Mouse (Mus musculus): Measurements from ENCODE around the gene Snapc5. TPM values are rescaled to one million over a fixed set of nuclear protein-coding genes. Genes with fewer than 3 reads are reported as not detected.
"Not testable (repeated sequence)": the region's sequence is repeated elsewhere in the genome, so short reads cannot be mapped to it uniquely, and the experiment has no call there.

Snapc5 gene
- 27.6 and 29.8 TPM in 2 replicates for total RNA-seq (2014; fragmentation: Nextera tagmentation)
- total RNA-seq (2017) = 43.3 and 52.1 TPM in 2 replicates

DNA sequence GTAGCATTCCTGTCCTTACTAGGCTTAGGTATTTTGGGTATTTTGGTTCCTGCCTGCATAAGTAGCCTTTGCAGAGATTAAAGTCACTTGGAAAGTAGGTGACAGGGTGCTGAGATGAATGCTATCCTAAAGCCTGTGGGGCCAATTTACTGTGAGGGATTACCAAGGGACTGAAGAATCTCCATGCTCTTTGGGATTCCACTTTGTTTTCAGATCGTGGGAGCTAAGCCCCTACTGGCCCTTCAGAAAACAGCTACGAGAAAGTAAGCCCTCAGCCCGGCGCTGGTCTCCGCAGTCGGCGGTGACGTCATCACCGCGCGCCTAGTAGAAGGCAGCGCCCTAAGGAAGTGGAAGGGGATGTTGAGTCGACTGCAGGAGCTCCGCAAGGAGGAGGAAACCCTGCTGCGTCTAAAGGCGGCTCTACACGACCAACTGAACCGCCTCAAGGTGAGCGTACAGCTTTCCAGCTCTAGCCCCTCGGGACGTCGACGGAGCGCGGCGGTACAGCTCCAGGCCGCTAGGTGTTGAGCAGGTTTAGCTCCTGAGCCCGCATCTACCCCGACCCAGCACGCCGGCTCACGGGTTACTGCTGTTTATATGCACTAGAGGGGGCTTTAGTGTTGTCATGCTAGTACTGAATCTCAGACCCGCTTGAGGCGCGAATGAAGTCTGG, at the start of gene Snapc5:
TSS of gene Snapc5 (plus strand) at position 301 of the 673 bp plus-strand sequence.
- ATAC-seq (replicated peaks; ENCODE audit: poor library complexity, severe bottlenecking) = peak; percentile 87

DNA sequence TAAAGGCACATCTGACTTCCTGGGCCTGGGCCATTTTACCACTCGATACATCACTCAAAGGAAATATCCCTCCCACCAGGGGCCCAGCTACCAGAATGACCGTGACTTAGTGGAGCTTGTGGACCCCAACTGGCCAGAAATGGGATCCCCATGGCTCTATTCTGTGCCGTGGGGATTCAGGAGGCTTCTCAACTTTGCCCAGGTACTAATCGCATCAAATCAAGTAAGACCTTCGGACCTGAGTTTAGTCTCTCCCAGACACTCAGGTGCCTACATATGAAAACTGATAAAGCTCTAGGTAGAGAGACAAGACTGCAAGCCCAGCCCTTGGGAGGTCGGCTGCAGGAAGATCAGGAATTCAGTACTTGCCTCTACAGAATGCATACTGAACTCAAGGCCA, 47.5 kb upstream of the Snapc5 start:
- no peak for ATAC-seq (replicated peaks; ENCODE audit: poor library complexity, severe bottlenecking)

DNA sequence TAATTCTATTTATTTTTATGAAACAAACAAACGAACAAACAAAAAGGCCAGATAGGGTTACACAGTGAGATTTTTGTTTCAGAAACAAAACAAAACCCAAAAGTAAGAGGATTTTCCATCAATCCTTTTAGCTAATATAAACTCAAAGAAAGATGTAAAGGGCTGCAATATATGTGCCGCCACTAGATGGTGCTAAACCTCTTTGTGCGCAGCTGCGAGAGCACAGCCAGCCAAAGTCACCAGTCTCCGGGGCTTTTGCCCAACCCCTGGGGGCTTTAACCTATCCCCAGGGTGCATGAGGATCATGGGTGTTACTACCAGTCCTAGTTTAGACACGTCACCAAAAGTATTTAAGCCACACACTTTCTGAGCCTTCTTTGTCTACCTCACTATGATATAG, 40.2 kb upstream of the Snapc5 start:
- not testable (repeated sequence) for ATAC-seq (replicated peaks; ENCODE audit: poor library complexity, severe bottlenecking)

DNA sequence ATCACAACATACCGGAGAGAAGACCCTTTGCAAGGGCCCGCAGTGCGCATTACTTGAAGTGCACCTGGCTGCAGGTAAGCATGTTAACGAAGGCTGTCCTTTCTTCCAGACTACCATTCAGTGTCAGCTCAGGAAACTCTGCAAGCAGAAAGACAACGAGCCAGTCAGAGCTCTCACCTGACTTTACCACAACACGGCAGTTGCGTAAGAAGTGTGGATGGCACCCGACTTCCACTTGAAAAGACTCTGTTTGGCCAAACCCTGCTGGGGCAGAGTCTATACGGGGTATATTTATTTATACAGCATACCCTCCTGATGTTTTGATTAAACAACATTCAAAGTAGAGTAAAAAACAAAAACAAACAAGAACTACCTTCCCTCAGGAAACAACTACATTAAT, 39.2 kb upstream of the Snapc5 start:
- ATAC-seq (replicated peaks; ENCODE audit: poor library complexity, severe bottlenecking) = peak; percentile 72

DNA sequence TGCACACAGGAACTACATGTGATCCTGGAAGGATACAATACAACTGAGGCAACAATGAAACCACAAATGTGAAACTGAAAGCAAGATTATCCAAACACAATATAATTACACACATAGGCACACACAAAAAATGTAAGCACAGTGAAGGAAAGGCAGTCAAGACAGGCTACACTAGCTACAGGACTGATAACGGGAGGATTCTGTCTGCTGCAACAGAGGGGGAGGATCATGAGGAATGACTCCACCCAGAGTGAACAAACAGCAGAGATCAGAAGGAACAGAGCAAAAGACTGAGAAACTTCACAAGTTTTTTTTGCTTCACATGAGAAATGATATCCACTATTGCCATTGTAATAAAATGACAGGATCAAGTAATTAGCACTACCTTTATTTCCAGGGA, 22.4 kb upstream of the Snapc5 start:
- no peak for ATAC-seq (replicated peaks; ENCODE audit: poor library complexity, severe bottlenecking)

DNA sequence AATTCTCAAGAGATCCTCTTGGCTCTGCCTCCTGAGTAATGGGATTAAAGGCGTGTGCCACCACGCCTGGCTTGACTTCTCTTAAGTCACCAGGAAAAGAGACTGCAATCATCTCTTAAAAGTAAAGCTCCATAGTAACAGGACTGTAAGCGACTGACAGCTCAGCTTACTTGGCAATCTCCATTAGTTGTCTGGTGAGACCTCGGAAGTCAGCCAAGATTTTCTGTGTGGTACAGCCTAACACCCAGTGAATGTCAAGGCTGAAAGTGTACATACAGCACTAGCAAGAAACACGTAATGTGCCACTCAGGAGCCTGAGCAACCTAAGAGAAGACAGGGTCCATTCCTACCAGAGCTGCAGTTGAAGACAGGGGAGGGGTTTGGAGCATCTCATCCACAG, 18.6 kb upstream of the Snapc5 start:
- ATAC-seq (replicated peaks; ENCODE audit: poor library complexity, severe bottlenecking) = no peak

DNA sequence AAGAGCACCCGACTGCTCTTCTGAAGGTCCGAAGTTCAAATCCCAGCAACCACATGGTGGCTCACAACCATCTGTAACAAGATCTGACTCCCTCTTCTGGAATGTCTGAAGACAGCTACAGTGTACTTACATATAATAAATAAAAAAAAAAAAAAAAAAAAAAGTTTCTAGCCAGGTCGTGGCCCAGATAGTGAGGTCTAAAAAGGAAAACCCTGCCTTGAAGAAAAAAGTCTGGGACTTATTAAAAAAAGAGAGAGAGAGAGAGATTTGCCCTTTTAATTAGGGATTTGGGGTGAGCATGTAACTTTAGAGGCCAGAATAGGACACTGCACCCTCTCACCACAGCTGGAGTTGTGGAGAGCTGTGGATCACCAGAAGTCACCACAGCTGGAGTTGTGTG, 9.1 kb upstream of the Snapc5 start:
- not testable (repeated sequence) for ATAC-seq (replicated peaks; ENCODE audit: poor library complexity, severe bottlenecking)

DNA sequence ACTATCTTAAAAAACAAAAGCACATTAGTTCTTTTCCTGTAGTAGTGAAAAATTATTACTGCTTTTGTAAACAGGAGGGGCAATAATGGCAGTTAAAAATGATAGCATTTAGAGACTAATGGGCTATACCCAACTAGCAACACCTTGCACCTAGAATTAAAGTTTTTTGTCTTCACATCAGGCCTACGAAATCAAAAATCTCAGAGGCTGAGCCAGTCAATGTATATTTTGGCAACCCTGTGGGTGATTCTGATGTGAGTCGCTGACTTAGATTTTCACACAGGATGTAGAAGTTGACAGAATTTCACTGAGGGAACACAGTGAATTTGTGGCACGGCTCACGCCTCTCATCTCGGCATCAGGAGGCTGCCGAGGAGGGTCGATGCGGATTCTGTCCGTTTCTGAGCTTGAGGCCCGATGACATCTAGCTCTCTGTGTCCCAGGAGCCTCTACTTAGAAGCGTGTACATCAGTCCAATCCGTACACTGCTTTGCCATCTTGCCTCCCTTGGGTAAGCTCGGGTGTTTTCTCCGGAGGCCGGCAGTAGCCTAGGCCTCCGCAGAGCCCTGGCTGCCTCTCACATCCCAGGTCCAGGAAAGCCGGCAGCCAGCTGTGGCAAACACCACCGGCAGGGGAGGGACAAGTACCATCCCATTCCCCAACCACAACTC, 6.8 kb upstream of the Snapc5 start:
- ATAC-seq (replicated peaks; ENCODE audit: poor library complexity, severe bottlenecking) = no peak

DNA sequence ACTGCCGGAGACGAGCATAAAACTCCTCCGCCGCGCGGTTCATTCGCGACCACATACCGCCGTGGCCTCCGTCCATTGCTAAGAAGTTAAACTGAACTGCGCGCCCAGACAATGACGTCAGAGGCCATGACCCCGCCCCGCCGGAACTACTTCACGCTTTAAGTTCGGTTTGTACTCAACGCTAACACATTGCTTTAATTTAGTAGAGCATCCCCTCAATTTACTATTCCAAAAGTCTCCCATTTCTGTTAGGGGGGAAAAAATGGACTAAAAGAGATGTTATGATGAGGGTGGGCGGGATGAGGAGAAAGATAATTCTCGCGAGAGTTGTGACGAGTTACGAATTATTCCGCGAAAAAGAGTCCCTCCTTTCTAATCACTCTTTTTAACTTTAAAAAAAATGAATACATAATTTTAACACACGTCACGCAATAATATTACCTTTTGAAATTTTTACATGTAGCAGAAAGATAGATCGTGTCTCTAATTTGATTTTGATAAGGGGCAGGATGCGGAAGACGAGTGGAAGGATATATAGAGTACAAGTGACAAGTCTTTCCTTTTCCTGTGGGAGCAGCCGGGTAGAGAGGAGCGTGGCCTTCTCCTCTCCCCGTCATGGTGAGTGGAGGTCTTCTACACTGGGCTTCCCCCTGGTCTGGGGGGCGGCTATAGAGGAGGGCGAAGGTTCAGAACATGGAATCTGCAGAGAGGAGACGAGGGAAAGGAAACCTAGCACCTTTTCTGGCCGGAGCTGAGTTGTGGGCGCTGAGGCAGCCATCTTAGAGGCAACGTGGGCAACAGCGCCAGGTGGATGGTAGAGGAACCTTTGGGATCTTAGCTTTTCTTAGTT, 6.0 kb upstream of the Snapc5 start, which contains the start of the genes Zwilch and Rpl4:
TSS of gene Zwilch (minus strand) at position 289 of the 850 bp plus-strand sequence.
TSS of gene Rpl4 (plus strand) at position 560 of the 850 bp plus-strand sequence.
- ATAC-seq (replicated peaks; ENCODE audit: poor library complexity, severe bottlenecking) = peak; percentile 83

DNA sequence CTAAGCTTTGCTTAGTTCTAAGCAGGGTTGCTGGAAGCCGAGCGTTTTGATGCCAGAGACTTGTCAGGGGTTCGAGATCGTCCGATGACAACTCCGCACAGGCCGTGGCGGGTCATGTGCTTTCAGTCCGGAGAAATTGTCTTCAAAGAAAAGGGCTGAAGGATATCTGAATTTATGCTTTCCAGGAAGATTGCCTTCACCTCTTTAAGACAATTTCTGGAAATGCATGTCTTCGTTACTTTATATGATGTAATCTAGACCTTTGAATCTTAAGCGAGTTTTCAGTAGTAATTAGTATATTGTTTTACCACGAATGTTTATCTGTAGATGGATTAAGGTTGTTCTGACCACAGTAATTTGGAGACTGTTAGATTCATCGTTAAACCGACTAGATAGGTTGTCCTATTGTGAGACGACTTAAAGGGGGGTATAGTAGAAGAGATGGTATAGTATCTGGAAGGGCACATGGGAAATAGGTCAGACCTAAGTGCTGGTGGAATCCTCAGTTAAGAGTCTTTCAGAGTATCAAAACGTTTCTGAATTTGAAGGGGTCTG, 5.3 kb upstream of the Snapc5 start:
- ATAC-seq (replicated peaks; ENCODE audit: poor library complexity, severe bottlenecking) = no peak

DNA sequence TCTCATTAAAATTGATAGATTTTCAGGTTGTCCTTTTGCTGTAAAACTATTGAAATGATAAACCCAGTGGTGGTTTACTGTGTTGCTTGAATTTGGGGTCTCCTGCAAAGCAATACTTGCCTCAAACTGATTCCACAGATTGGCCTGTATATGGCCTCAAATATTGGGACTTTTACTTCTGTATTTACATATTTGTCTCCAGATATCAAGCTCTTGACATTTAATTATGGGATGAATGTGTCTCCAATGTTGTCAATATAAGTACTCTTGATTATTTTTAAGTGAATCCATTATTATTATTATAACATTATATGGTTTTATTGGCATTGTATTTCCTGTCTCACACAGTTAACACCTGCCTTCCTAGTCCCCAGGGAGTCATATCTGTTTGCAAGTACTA, 4.7 kb upstream of the Snapc5 start:
- ATAC-seq (replicated peaks; ENCODE audit: poor library complexity, severe bottlenecking) = no peak

DNA sequence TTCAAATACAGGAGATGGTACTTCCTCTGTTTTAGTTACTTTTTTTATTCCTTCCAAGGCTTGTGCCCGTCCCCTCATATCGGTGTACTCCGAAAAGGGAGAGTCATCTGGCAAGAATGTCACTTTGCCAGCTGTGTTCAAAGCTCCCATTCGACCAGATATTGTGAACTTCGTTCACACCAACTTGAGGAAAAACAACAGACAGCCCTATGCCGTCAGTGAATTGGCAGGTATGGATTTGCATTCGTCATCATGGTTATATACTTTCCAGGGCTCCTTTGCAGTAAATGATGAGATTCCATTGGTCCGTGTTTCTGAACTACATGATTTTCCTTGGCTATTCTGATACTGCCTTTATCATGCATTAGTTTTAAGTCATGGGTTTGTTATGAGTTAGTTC, 4.3 kb upstream of the Snapc5 start:
- no peak for ATAC-seq (replicated peaks; ENCODE audit: poor library complexity, severe bottlenecking)

DNA sequence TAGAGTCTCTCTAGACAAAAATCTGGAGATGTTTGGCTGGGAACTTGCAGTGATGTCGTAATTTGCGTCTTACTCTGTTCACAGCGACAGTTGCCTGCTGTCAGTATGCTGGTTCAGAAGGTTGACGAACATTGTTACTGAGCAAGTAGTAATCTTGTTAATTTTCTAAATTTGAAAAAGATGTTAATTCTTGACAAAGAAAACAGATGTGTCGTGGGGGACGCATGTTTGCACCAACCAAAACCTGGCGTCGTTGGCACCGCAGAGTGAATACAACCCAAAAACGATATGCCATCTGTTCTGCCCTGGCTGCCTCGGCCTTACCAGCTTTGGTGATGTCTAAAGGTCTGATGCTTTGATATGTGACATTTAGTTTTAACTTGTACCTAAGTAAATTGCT, 3.7 kb upstream of the Snapc5 start:
- ATAC-seq (replicated peaks; ENCODE audit: poor library complexity, severe bottlenecking) = no peak

DNA sequence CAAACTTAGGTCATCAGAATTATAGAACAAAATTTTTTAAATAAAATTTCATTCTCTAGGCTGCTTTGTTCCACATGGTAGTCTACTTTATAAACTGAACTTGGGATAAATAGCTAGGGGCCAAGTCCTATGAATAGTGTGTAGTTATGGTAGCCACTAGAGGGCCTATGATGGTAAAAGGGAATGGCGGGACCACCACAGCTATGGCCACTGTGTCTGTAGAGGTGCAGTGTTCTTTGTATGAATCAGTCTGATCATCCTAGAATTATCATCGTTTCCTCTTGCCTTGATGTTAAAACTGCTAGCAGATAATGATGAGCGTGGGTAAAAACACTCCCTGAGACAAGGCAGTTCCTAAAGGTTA, 482 bp upstream of the Snapc5 start:
- ATAC-seq (replicated peaks; ENCODE audit: poor library complexity, severe bottlenecking) = peak; percentile 50

DNA sequence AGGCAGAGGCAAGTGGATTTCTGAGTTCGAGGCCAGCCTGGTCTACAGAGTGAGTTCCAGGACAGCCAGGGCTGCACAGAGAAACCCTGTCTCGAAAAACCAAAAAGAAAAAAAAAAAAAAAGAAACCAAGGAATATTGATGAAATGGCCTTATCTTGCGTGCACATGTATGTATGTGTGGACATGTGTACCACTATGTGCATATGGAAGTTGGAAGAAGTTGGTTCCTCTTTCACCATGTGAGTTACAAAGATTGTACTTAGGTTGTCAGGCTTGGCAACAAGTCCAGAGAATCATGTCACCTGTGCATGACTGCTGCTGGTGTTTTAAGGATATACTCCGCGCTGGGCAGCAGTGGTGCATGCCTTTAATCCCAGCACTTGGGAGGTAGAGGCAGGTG, 4.2 kb downstream of the Snapc5 start:
- ATAC-seq (replicated peaks; ENCODE audit: poor library complexity, severe bottlenecking) = not testable (repeated sequence)

DNA sequence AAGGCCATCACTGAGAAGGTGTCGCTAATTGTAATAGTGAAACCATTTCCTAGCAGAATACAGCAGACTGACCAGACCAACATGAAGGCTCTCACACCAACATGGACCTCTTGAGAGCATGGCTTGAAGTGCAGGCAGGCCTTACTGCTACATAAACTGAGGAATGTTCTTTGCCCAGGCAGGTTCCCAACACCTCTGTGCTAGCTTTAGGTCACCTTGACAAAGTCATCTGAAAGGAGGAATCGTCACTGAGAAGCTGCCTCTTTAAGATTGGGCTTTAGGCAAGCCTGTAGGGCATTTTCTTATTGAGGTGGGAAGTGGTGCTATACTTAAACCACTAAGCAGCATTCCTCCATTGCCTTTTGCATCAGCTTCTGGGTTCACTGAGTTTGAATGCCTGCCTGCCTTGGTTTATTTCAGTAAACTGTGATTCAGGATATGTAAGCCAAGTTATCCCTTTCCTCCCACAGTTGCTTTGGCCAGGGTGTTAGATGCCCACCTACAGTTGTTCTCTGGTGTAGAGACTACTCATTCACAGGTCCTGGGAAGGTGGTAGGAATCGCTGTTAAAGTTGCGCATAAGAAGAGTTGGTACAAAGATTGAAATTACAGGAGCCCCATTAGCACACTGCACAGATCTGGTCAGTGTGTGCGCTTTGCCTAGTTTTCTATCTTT, 5.2 kb downstream of the Snapc5 start:
- no peak for ATAC-seq (replicated peaks; ENCODE audit: poor library complexity, severe bottlenecking)

DNA sequence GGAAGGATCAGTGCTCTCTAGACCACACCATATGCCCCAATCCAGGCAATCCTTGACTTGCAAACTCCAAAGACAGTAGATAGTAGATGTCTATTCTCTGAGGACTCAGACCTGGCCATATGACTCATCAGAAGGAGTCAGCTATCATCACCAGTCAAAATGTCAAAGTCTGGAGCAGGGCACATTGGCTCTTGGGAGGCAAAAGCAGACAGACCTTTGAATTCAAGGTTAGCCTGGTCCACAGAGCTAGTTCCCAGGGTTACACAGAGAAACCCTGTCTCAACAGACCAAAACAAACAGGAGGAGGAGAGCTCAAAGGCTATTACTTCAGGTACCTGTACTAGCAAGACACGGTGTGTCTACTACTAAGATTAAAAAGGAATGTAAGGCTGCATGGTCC, 14.8 kb downstream of the Snapc5 start:
- ATAC-seq (replicated peaks; ENCODE audit: poor library complexity, severe bottlenecking) = no peak

DNA sequence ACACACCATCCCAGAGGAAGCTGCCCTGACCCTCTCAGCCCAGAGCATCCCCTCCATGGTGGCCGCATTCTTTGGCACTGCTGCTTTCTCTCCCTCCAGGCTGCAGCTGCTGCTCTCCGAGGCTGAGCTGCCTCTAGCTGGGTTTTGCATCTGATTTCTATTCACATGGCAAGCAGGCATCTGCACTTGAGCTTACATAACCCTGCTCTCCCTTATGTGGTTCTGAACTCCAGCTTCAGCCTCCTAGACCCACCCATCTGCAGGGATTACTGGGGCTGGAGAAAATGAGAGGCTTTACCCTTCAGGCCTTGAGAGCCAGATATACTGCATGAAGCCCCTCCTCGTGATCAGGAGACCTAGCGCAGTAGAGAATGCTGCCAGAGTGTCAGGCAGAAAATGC, 16.5 kb downstream of the Snapc5 start:
- no peak for ATAC-seq (replicated peaks; ENCODE audit: poor library complexity, severe bottlenecking)

DNA sequence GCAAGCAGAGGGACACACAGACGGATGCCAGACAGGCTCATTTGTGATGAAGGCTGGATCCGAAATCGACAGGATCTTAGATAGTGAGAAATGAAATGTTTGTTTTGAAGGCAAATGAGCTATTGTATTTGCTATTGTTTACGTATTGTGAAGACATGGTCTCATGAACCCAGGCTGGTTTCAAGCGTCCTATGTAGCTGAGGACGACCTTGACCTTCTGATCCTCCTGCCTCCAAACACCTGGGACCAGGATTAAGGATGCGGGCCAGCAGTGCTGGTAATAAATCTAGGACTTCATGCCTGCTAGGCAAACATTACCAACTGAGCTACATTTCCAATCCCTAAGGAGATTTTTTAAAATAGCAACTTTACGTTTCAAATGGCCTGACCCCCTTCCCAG, 18.4 kb downstream of the Snapc5 start:
- no peak for ATAC-seq (replicated peaks; ENCODE audit: poor library complexity, severe bottlenecking)

DNA sequence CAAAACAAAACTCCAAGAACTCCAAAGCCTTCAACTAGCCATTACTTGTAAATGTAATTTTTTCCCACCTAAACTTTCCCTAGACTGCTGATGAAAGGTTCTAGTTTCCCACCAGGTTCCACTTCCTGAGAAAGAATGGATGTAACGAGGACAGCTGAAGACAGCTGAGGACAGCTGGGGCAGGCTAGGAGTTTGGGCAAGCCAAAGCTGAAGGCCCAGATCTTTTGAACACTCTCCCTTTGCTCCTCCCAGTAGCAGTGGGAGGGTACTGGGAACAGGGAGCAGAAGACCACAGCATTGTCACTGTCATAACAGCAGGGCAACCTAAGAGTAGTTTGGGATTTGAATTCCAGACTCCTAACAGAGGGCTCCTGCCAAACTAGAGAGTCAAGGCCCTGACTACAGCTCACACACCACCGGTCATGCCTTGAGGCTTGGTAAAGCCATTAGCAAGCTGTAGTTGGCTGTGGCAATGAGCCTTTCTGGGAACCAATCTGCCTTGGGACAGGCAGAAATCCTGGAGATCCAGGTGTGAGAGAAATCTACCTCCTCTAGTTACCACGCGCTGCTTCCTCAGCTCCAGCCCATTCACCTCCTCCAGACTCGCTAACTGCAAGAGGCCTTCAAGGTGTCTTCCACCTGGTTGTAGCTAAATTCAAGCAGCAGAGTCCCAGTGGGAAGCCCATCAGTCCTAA, 19.1 kb downstream of the Snapc5 start:
- no peak for ATAC-seq (replicated peaks; ENCODE audit: poor library complexity, severe bottlenecking)

Measured in granulocyte monocyte progenitor cell, adult 5-6 weeks (primary cell).